Mouse (Mus musculus) intestine, embryonic 14.5 days (tissue): ENCODE measurements around the gene Olfr1014. TPM values are rescaled to one million over a fixed set of nuclear protein-coding genes. Genes with fewer than 3 reads are reported as not detected.

ENCODE experiments used
- ATAC-seq: fragments of 200-750 bp; cut with Nextera tagmentation; replicated peaks from 2 replicates; pipeline ENCODE4 v1.8.0; 2017; ENCODE audit warnings: low read depth, moderate number of reproducible peaks, moderate TSS enrichment, moderate library complexity; ENCODE audit not compliant: low FRiP score, low TSS enrichment
- DNase-seq: peaks from one replicate; pipeline ENCODE4 v3.0.0-alpha.2; 2018; ENCODE audit warnings: low spot score
- H3K27ac ChIP-seq: fragments of 300-500 bp; sonication (generic); 2 replicates; pipeline ENCODE4 v1.5.1; 2014; ENCODE audit warnings: low read depth, mild to moderate bottlenecking, control low read depth
- H3K27me3 ChIP-seq: fragments of 300-500 bp; sonication (generic); replicated peaks from 2 replicates; pipeline ENCODE4 v1.6.1; 2014; ENCODE audit warnings: low read length, control low read depth; ENCODE audit not compliant: control insufficient read depth, insufficient read depth
- H3K36me3 ChIP-seq: fragments of 300-500 bp; sonication (generic); 2 replicates; pipeline ENCODE4 v1.6.1; 2014; ENCODE audit warnings: low read length, control low read depth; ENCODE audit not compliant: control insufficient read depth, insufficient read depth
- H3K4me1 ChIP-seq: fragments of 300-500 bp; sonication (generic); replicated peaks from 2 replicates; pipeline ENCODE4 v1.6.1; 2014; ENCODE audit warnings: low read length, control low read depth, mixed read lengths; ENCODE audit not compliant: control insufficient read depth, insufficient read depth
- H3K4me2 ChIP-seq: fragments of 300-500 bp; sonication (generic); 2 replicates; pipeline ENCODE4 v1.6.1; 2014; ENCODE audit warnings: low read length
- H3K4me3 ChIP-seq: fragments of 300-500 bp; sonication (generic); 2 replicates; pipeline ENCODE4 v1.5.1; 2014; ENCODE audit warnings: low read depth, low read length, control low read depth, mixed read lengths
- H3K9ac ChIP-seq: fragments of 300-500 bp; sonication (generic); 2 replicates; pipeline ENCODE4 v1.6.1; 2014; ENCODE audit warnings: mild to moderate bottlenecking, low read length
- H3K9me3 ChIP-seq: fragments of 300-500 bp; sonication (generic); 2 replicates; pipeline ENCODE4 v1.6.1; 2016; ENCODE audit warnings: low read length, control low read depth; ENCODE audit not compliant: control insufficient read depth
- WGBS: fragments of 180-500 bp; shearing (Covaris S2); extraction: QIAGEN DNeasy Blood & Tissue Kit; methylation state at CpG from one replicate; pipeline ENCODE4 v1.1.7; 2014; 5-methylcytosine and 5-hydroxymethylcytosine counted together
- polyA plus RNA-seq: library from polyadenylated mRNA; unstranded; fragments of >200 nt; fragmentation: Nextera tagmentation; extraction: Ambion mirVana; gene quantifications from 2 replicates; pipeline ENCODE4 v1.2.1, GENCODE M21; 2014

Gene Olfr1014
- polyA plus RNA-seq, result not detected in 2 replicates

- no peak for ATAC-seq
- no peak for DNase-seq
These were observed at the start of gene Olfr1014 for GRCm38 (mm10) chr2:85772413-85772812. Gene Olfr1014 (plus strand): TSS chr2:85772713.

GRCm38 (mm10) chr2:85725793-85726192 is 46.7 kb upstream of the Olfr1014 start:
- Histone ChIP-seq H3K4me3 (no peak overlapping the region), H3K9ac (no peak overlapping the region), H3K4me1 (no peaks in the 10 kb centered on the region), H3K36me3 (no peaks in the 10 kb centered on the region), H3K27me3 (no peaks in the 10 kb centered on the region), H3K4me2 (no peak overlapping the region), H3K9me3 (no peaks in the 10 kb centered on the region), H3K27ac (no peak overlapping the region)
- ATAC-seq, result no peak
- WGBS, result 19% methylated on average over 3 of the region's 3 CpGs
- no peak for DNase-seq

More at GRCm38 (mm10) chr2:85772413-85772812, at the start of gene Olfr1014:
- Histone ChIP-seq H3K4me3 (no peak within 1 kb of the TSS), H3K9me3 (no peaks in the 10 kb centered on the region), H3K9ac (no peak within 1 kb of the TSS), H3K27me3 (no peaks in the 10 kb centered on the region), H3K27ac (no peak within 1 kb of the TSS), H3K4me1 (no peaks in the 10 kb centered on the region), H3K4me2 (no peak within 1 kb of the TSS), H3K36me3 (no peaks in the 10 kb centered on the region)

- no peak for DNase-seq
- H3K9me3 ChIP-seq, result no peaks in the 10 kb centered on the region
- no peak for ATAC-seq
- no peak overlapping the region for H3K9ac ChIP-seq
- no peaks in the 10 kb centered on the region for H3K36me3 ChIP-seq
- no peak overlapping the region for H3K27ac ChIP-seq
- H3K4me1 ChIP-seq, result no peaks in the 10 kb centered on the region
- H3K27me3 ChIP-seq, result no peaks in the 10 kb centered on the region
- no peak overlapping the region for H3K4me3 ChIP-seq
- 84% methylated on average over 4 of the region's 4 CpGs for WGBS
- no peak overlapping the region for H3K4me2 ChIP-seq
These were observed 18.7 kb upstream of the Olfr1014 start for GRCm38 (mm10) chr2:85753822-85754221.

GRCm38 (mm10) chr2:85762666-85763065 is 9.8 kb upstream of the Olfr1014 start, which contains the start of gene Olfr1012:
Gene Olfr1012 (minus strand): TSS chr2:85762766.
- H3K36me3 ChIP-seq, result no peaks in the 10 kb centered on the region
- H3K27ac ChIP-seq, result no peak within 1 kb of the TSS
- no peak within 1 kb of the TSS for H3K9ac ChIP-seq
- no peak for DNase-seq
- ATAC-seq, result no peak
- H3K27me3 ChIP-seq, result no peaks in the 10 kb centered on the region
- H3K4me1 ChIP-seq, result no peaks in the 10 kb centered on the region
- H3K4me3 ChIP-seq, result no peak within 1 kb of the TSS
- WGBS, result 56% methylated on average over 1 of the region's 1 CpGs
- no peak within 1 kb of the TSS for H3K4me2 ChIP-seq
- no peaks in the 10 kb centered on the region for H3K9me3 ChIP-seq

GRCm38 (mm10) chr2:85766798-85767197 is 5.7 kb upstream of the Olfr1014 start, which contains the start of gene Olfr1013:
Gene Olfr1013 (plus strand): TSS chr2:85767098.
- H3K27ac ChIP-seq, result no peak within 1 kb of the TSS
- no peaks in the 10 kb centered on the region for H3K36me3 ChIP-seq
- no peaks in the 10 kb centered on the region for H3K27me3 ChIP-seq
- H3K4me2 ChIP-seq, result no peak within 1 kb of the TSS
- no peak within 1 kb of the TSS for H3K9ac ChIP-seq
- DNase-seq (no peak), ATAC-seq (no peak)
- no peaks in the 10 kb centered on the region for H3K9me3 ChIP-seq
- no peak within 1 kb of the TSS for H3K4me3 ChIP-seq
- no peaks in the 10 kb centered on the region for H3K4me1 ChIP-seq

- DNase-seq, result no peak
- Histone ChIP-seq H3K36me3 (no peaks in the 10 kb centered on the region), H3K9me3 (no peaks in the 10 kb centered on the region), H3K4me3 (no peak within 1 kb of the TSS), H3K4me2 (no peak within 1 kb of the TSS), H3K27ac (no peak within 1 kb of the TSS), H3K4me1 (no peaks in the 10 kb centered on the region), H3K9ac (no peak within 1 kb of the TSS), H3K27me3 (no peaks in the 10 kb centered on the region)
- ATAC-seq, result no peak
These were observed 9.2 kb downstream of the Olfr1014 start, which contains the start of gene Olfr1015 for GRCm38 (mm10) chr2:85781717-85782116. Gene Olfr1015 (plus strand): TSS chr2:85782017.

GRCm38 (mm10) chr2:85792331-85792730 is 19.8 kb downstream of the Olfr1014 start:
- H3K9me3 ChIP-seq, result no peaks in the 10 kb centered on the region
- no peaks in the 10 kb centered on the region for H3K4me1 ChIP-seq
- ATAC-seq (no peak), DNase-seq (no peak)
- no peak overlapping the region for H3K27ac ChIP-seq
- H3K27me3 ChIP-seq, result no peaks in the 10 kb centered on the region
- H3K4me2 ChIP-seq, result no peak overlapping the region
- no peak overlapping the region for H3K9ac ChIP-seq
- no peak overlapping the region for H3K4me3 ChIP-seq
- no peaks in the 10 kb centered on the region for H3K36me3 ChIP-seq
- 62% methylated on average over 2 of the region's 2 CpGs for WGBS

GRCm38 (mm10) chr2:85802444-85802843 is 29.9 kb downstream of the Olfr1014 start, which contains the start of gene Olfr1016:
Gene Olfr1016 (minus strand): TSS chr2:85802544.
- Histone ChIP-seq H3K36me3 (no peaks in the 10 kb centered on the region), H3K9me3 (no peaks in the 10 kb centered on the region), H3K4me2 (no peak within 1 kb of the TSS), H3K4me1 (no peaks in the 10 kb centered on the region), H3K4me3 (no peak within 1 kb of the TSS), H3K27me3 (no peaks in the 10 kb centered on the region), H3K9ac (no peak within 1 kb of the TSS), H3K27ac (no peak within 1 kb of the TSS)
- DNase-seq (no peak), ATAC-seq (no peak)
- 90% methylated on average over 2 of the region's 2 CpGs for WGBS

- ATAC-seq (no peak), DNase-seq (no peak)
- H3K36me3 ChIP-seq, result no peaks in the 10 kb centered on the region
- H3K27me3 ChIP-seq, result no peaks in the 10 kb centered on the region
- H3K9ac ChIP-seq, result no peak overlapping the region
- no peak overlapping the region for H3K4me2 ChIP-seq
- no peaks in the 10 kb centered on the region for H3K9me3 ChIP-seq
- 81% methylated on average over 4 of the region's 4 CpGs for WGBS
- H3K4me1 ChIP-seq, result no peaks in the 10 kb centered on the region
- no peak overlapping the region for H3K27ac ChIP-seq
- H3K4me3 ChIP-seq, result no peak overlapping the region
These were observed 32.0 kb downstream of the Olfr1014 start for GRCm38 (mm10) chr2:85804501-85804900.
